Mouse (Mus musculus) naive thymus-derived CD4-positive, alpha-beta T cell, adult 5 months (primary cell): ENCODE results near the gene Col4a4. TPM values are rescaled to one million over a fixed set of nuclear protein-coding genes. Genes with fewer than 3 reads are reported as not detected.

Source experiments
- polyA plus RNA-seq: library from polyadenylated mRNA; unstranded; fragments of 100-300 nt; shearing (Covaris generic); gene quantifications from one replicate; pipeline ENCODE4 v1.2.1, GENCODE M21; 2017

Col4a4 gene
- 0.05 TPM for polyA plus RNA-seq

DNA sequence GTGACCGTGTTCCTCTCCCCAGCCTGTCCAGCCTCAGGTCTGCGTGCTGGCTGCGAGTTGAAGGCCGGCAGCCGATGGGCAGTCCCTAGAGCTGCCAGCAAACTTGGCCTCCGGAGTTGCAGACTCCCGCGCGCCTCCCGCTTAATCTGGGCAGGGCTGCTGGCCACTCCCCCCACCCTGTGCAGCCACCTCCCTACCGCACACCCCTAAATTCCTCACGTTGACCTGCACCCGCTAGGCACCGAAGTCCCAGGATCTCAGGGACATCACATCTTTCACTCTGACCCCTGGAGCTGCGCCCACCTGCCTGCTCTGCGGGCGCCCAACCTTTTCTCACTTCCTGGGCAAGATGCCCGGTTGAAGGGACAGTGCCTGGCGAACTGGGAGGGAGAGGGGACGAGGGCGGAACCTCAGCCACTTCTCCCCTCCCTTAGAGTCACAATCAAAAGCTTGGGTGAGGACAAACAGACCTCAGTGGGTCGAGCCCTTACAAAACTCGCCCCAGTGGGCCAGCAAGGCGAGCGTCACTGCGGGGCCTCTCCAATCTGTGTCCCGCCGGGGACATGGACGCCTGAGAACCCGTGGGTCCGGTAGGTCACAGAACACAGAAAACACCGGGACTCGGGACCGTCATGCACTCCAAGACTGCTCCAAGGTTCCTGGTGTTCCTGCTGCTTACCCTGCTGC, at the start of gene Col4a4, which contains the start of gene Col4a3:
TSS of gene Col4a4 (minus strand) at position 137 of the 687 bp plus-strand sequence.
TSS of gene Col4a3 (plus strand) at position 209 of the 687 bp plus-strand sequence.

Other genes with a start within 250 kb of the Col4a4 start
- gene Col4a3, start 72 bp upstream of the Col4a4 start, polyA plus RNA-seq: 0.16 TPM
- 185 TPM for gene Mff, start 138.0 kb upstream of the Col4a4 start, polyA plus RNA-seq
- 0.47 TPM for gene Tm4sf20, start 181.6 kb upstream of the Col4a4 start, polyA plus RNA-seq
- not detected for gene Gm47791, start 184.4 kb upstream of the Col4a4 start, polyA plus RNA-seq